Mouse (Mus musculus): Measurements from ENCODE around the gene Acsm4. TPM values are rescaled to one million over a fixed set of nuclear protein-coding genes. Genes with fewer than 3 reads are reported as not detected.

Gene Acsm4
- total RNA-seq, 2 experiments from 2014 or later, result not detected

DNA sequence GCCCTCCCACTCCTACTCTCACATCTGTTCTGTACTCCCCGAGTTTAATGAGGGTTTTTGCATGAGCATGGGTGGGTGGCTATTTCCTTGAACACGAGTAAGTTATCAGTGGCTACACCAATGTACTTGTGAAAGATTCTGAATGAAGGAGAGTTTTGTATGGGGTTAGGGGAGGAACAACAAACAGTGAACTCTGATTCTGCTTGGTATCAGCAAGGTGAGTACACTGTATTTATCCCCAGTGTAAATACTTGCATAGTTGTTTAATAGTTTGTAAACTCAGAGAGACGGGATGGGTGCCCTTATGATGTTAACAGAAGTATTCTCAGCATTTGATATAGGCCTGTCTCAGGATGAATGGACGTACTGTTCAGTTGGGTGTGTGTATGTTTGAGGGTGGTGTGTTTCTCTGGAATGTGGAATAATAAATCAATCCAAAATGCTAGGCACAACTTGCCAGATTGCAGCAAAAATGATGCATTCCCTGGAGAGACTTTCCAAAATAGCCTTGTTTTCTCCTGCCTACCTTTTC, 72.4 kb downstream of the Acsm4 start:
- DNase-seq (ENCODE audit: low spot score in 2 of 2), result no peak

Other genes starting within 250 kb of the Acsm4 start
- gene Gp2, start 230.7 kb upstream of the Acsm4 start, total RNA-seq (2021), result not detected
- gene Umod, start 210.7 kb upstream of the Acsm4 start, total RNA-seq (2021), result not detected
- gene Acsm5, start 170.6 kb upstream of the Acsm4 start, total RNA-seq (2021), result under 1 TPM; 0.22 to 0.91 TPM
- not detected for gene Pdilt, start 166.5 kb upstream of the Acsm4 start, total RNA-seq (2021)
- not detected for gene Acsm2, start 135.7 kb upstream of the Acsm4 start, total RNA-seq (2021)
- gene Acsm1, start 83.0 kb upstream of the Acsm4 start, total RNA-seq (2021), result under 1 TPM in 1 of 2 experiments, not detected in 1; 0.26 TPM
- gene Thumpd1, start 30.8 kb downstream of the Acsm4 start, total RNA-seq (2021), result 10 to 100 TPM; 25.6 to 28.6 TPM
- gene Acsm3, start 70.9 kb downstream of the Acsm4 start, total RNA-seq (2021), result not detected
- gene Rexo5, start 104.0 kb downstream of the Acsm4 start, total RNA-seq (2021), result 1 to 10 TPM; 6.6 to 7.0 TPM
- 1 to 10 TPM; 6.0 to 6.2 TPM for gene Eri2, start 104.0 kb downstream of the Acsm4 start, total RNA-seq (2021)
- gene Lyrm1, start 205.8 kb downstream of the Acsm4 start, total RNA-seq (2021), result 1 to 10 TPM; 6.8 to 7.4 TPM
- gene Dcun1d3, start 206.3 kb downstream of the Acsm4 start, total RNA-seq (2021), result 10 to 100 TPM; 17.6 to 19.8 TPM